Mouse (Mus musculus) right cerebral cortex, postnatal 14 days (tissue): ENCODE results near the gene Serpinf1.
"Not testable (repeated sequence)": the region's sequence is repeated elsewhere in the genome, so short reads cannot be mapped to it uniquely, and the experiment has no call there.

Source experiments
- DNase-seq: peaks from one replicate; pipeline ENCODE4 v3.0.0; 2022

Gene Serpinf1

DNA sequence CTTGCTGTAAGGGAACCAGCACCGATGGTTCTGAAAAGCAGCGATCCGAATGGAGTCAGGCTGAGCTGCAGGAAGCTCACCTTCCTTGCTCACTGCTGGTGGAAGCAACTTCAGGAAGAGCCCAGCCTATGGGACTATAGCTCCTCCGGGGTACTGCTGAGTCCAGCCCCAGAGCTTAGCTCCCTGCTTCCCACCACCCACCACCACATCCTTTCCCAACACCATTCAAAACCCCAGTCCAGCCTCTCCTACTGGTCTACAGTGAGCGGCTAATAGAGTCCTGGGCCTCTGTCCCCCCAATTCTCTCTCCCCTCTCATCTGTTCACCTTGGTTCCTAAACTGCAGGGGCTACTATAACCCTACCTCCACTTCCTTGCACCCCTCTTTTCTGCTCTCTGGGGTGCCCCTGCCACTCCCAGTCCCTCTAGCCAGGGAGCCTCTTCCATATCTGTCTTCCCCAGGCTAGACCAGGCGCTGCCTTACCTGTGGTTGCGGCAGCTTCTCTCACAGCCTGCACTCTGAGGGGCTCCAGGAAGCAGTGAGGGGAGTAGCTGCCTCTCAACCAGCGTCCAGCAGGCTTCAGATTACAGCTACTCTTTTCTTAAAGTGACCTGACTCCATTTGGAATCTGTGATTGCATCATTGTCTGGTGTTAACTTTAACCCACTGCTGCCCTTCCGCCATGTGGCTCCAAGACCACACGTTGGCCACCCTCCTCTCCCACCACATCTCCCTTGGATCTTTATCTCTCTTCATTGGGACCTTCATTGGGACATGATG is at the start of gene Serpinf1:
TSS of gene Serpinf1 (minus strand) at position 689 of the 780 bp plus-strand sequence.
- no peak for DNase-seq

DNA sequence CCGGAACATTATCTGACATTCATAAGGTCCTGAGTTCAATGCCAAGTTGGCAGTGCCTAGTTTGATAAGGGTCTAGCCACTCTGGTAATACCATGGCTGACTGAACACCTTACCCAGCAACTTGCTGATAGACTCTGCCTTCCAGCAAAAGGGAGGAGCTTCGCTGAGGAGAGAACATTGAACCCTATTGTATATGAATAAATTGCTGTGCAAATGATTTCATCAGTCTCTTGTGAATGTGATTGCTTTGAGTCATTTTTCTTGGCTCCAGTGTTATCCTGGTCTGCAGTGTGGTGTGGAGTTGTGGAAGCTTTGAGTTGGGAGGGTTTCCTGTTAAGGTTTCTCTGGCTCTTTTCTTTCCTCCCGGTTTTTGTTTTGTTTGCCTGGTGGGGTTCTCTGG is 48.2 kb upstream of the Serpinf1 start:
- DNase-seq: no peak

DNA sequence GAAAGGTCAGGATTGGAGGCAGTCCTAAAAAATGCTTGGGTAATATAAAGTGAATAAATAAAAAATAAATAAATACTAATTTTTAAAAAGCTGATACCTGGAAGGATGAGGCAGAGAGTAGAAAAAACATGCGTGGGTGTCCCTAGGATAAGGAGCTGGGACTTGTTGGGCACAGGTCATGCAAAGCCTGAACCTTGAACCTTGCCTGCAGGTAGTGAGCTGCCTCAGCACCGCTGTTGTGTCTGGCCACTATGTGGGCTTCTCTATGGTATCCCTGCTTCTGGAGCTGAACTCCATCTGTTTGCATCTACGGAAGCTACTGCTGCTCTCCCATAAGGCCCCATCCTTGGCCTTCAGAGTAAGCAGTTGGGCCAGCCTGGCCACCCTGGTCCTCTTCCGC is 46.8 kb upstream of the Serpinf1 start:
- no peak for DNase-seq

DNA sequence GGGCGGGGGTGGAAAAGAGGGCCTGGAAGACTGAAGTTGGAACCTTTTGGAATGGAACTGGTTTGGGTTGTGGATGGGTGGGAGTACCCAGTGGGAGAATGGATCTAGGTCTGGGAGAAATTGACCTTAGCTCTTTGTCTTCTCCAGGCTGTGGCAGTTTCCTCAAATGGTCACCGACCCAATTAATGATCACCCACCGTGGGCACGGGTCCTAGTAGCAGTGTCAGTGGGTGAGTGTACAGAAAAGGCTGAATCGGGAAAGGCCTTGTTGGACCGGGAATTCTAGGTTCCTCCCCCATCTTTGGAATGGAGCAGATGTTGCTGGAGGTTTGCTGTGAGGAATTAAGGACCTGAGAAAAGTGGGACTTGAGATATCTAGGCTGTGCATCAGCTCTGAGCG is 45.9 kb upstream of the Serpinf1 start:
- no peak for DNase-seq

DNA sequence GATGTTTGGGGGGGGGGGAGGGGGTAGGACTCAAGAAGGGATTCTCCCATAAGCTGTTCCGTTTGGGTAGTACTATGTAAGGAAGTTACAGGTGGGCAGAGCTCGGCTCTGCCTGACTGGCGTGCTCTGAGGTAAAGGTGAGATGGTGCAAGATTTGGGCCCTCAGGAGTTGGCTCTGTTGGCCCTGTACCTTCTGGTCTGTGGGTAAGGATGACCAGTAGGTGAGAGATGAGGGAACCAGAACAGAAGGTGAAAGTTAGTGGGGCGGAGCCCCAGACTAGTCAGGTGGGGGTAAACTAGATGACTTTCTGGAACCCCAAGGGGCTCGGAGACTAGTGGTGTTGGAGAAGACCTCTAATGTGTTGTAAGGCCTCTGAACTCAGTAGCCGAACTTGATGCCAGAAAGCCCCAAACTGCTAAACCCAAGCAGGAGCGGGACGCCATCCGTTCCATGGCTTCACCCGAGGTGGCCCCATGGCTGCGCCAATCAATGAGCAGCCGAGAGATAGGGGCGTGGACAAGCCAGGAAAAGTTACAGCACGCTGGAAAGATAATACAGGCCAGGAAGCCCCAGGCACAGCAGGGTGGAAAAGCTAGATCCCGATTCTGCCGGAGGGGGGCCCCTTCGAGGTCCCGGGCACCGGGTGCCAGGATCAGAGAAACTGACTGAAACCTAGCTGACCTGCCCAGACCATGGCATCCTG is 45.2 kb upstream of the Serpinf1 start:
- no peak for DNase-seq

DNA sequence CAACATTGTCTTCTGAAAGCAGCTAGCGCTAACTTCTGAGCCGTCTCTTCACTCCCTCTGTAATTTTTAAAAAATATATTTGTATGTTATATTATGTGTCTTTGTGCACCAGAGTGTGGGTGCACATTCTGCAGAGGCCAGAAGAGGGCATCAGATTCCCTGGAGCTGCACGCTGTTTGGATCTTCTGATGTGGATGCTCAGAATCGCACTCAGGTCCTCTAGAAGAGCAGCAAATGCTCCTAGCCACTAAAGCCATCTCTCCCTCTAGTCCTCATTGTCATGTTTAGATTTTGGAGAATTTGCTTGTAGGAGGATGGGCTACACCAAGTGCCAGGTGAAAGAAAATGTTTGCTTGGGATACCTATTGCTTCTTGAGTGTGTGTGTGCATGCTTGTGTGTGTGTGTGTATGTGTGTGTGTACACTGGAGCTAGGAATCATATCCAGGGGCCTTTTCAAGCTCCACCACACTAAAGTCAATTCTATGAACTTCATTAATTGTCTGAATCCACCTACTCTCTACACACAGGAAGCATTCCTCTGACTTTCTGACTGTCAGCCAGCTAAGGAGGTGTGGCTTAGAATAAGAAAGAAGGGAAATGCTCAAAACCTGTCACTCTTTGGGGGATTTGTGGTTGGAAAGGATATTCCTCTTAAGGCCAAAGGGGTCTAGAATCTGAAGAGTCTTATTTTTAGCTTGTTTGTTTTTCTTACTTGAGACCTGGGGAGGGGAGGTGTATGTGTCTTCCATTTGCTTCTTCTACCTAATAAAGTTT is 44.4 kb upstream of the Serpinf1 start:
- DNase-seq: no peak

DNA sequence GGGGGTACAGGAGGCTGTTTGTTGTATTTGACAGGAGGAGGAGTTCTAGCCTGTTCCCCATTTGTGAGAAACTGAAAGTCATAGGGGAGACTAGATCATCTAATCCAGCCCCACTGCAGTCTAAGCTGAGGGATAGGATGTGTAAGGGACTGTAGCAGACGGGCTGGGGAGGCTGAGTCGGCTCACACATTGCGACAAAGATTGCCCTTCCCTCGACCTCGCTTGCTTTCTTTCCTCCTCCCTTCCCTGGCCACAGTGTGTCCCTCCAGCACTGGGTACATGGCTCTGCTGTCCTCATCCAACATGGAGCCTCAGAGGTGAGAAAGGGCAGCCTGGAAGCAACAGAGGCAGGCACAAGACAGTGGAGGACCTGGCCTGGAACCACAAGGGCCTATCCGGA is 42.5 kb upstream of the Serpinf1 start:
- DNase-seq: no peak

DNA sequence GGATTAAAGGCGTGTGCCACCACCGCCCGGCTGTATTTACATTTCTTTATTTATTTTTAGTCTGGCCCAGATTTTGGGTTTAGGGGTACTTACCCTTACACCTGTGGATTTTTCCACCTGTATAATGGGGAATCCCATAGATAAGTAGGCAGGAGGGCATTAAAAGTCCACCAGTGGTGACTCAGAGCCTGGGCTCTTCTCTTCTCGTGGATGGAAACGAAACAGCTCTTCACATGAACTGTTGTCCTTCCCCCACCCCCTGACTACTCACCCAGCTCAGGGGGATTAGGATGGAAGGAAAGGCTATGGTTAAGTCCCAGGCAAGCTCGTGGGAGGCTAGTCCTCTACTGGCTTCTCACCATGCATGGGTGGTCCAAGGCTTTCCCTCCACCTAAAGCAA is 41.9 kb upstream of the Serpinf1 start:
- no peak for DNase-seq

DNA sequence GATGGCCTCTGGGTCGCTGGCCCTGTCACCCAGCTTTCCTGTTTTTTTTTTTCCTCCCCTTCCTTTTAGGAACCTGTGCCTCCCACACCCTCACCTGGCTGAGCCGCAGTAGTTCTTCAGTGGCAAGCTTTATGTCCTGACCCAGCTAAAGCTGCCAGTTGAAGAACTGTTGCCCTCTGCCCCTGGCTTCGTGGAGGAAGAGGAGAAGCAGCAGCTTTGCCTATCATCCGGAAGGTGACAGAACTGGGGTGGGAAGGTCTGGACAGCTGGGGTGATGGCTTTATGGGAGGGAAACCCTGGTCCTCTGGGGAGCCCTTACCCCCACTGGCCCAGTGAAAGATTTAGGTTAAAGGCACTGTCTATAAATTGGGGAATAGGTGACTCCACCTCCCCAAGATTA is 41.1 kb upstream of the Serpinf1 start:
- no peak for DNase-seq

DNA sequence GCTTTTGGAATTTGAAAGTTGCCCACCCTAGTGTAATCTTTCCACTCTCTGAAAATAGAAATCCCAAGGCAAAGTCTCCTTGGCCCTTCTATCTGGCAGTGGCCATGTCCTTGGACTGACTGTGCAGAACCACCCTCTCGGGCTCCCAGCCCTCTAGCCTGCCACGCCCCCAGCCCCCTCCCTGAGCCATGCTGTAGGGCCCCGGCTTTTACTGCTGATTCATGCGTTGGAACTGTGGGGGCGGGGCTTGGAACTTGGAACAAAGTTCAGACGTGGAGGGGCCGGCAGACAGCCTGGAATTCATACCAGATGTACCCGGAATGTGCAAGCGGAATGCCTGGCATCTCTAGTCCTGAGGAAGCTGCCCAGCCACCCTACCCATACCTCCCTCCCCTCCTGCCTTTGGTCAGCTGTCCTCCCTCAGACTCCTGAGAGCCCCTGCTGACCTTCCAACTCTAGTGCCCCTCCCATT is 40.4 kb upstream of the Serpinf1 start:
- peak; percentile 74 for DNase-seq

DNA sequence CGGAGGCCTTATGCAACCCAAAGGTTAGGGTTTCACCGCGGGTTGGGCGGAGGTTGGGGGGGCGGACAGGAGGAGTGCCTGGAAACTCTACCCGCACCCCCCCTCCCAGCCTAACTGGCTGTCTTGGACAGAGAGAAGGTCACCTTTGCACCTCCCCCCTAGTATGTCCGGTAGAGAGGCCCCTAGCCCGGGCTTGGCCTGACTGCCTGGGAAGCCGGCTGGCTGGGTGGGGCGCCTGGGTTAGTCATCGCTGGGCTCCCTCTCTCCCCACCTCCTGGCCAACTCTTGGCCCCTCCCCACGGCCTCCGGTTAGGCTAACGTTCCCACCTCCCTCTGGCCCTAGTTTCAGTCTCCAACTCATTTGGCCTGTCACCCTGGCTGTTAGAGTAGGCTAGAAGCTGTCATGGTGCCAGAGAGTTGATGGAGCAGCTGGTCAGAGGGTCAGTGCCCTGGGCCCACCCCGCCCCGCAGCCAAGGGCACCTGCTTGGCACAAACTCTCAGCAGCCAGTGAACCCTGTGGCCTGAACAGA is 39.8 kb upstream of the Serpinf1 start:
- no peak for DNase-seq

DNA sequence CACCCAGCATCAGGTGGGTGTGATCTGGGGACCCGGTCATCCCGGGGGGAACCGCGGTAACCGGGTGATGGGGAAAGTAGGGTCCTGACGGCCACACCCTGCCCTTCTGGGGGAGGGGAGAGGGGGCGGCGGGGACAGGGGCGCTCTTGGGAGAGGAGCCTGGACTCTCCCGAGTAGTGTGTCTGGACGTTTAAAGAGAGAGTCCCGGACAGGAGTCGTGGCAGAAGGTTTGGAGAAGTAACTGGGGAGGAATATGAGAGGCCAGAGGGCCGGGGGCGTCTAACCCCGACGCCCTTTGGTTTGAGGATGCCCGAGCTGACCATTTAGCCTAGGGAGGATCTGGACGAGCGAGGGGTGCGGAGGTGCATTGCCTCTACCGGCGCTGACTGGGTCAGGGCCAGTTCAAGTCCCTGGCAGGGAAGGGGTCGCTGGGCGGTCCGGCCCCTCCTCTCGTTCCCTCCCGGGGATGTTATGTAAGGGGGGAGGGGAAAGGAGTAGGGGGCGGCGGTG is 39.3 kb upstream of the Serpinf1 start:
- DNase-seq: peak; percentile 48

DNA sequence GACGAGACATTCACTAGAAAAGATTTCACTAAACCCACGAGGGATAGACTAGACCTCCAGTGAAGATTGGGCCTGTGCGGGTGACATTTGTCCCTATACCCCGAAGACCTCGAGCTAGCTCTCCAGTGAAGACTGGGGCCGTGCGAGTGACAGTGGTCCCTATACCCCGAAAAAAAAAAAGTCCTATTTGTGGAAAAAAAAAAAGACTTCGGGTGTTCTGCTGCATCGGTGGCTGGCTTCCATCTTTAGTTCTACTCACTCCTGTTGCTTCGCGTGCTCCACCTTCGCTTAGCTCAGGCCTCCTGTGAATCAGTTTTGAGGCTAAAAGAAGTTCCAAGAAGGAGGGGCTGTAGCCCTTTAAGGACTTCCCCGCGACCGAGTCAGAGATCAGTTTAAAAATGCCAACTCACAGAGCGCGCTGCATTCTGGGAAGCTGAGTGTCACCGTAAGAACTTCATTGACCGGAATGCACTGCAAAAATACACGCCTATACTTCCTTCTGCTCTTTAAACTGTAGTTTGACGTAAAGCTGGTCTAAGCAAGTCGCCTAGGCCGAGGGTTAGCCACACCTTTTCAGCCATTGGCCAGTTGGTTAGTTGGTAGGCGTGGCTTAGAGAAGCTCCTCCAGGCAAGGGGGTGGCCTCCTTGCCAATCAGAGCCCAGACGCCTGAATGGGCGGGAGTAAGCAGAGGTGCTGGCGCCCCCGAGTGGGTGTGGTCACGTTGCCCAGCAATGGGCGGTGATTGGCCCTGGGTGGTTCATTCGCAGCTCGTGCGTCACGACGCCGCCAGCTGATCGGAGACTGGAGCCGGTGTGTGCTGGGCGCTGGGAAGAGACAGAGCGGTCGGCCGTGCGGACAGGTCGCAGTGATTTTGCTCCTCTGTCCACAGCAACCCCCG is 38.6 kb upstream of the Serpinf1 start, which contains the start of gene Tlcd2:
TSS of gene Tlcd2 (plus strand) at position 872 of the 899 bp plus-strand sequence.
- peak; percentile 99 for DNase-seq

DNA sequence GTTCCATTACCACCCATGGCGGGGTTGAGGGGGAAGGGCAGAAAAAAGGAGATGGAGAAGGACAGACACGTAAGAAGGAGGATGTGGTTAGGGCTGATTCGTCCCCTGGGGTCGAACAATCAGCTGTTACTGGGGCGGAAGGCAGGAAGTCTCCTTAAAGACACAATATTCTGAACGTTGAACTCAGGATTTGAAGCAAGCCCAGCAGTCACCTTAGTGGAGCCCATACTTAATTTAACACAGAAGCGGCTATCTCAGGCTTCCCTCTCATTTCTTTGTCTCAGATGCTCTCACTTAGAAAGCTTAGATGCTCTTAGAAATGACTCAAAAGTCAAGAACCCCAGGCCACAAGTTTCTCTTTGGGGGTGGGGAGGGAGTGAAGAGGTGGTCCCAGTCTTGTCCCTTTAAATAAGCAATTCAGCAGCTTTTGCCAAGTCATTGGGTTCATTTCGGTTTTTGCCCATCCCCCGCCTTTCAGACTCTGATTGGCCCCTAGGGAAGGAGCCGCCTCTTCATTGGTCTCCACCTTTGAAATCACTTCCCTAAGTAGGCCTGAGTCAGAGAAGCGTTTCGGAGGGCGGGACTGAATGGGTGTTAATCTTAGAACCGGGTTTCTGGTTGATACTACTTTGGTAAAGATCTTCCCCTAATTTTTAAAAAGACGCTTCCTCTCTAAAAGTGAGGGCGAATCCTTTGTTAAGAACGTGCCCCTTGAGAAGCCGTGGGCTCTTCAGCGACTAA is 37.8 kb upstream of the Serpinf1 start:
- peak; percentile 87 for DNase-seq

DNA sequence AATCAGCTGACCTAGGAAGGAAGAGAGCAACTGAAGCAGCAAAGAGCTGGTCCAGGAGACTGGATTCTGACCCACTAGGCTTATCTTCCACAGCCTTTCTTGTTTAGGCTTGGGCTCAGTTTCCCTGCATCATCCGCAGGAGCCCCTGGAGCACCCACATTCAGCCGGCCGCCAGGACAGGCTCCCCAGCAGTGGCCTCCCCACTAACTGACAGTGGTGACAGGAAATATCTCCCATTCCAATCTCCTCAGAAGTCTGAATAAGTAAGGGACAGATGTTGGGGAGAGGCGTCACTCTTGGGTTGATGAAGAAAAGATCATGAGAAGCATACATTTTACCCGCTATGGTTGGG is 37.2 kb upstream of the Serpinf1 start:
- no peak for DNase-seq

DNA sequence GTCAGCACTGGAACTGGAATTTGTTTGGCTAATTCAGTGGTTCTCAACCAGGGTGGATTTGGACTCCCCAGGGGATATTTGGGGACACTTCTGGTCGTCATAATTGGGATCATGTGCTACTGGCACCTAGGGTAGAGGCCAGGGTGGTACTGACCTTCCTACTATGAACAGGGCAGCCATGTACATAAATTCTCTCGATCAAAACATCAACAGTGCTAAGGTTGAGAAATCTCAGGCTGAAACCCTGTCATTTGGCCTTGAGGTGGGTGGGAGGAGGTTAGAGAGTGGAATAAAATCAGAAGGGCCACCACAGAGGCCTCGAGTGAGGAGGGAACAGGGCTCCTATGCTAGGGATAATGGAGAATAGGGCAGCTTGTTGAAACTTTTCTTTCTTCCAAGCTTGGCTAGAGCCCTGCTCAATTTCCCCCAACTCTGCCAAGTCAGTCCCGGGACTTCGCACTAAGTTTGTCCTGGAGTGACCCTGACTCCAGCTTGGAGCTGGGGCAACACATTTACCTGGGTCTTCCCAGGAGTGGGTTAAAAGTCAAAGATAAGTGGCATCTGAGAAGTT is 36.7 kb upstream of the Serpinf1 start:
- no peak for DNase-seq

DNA sequence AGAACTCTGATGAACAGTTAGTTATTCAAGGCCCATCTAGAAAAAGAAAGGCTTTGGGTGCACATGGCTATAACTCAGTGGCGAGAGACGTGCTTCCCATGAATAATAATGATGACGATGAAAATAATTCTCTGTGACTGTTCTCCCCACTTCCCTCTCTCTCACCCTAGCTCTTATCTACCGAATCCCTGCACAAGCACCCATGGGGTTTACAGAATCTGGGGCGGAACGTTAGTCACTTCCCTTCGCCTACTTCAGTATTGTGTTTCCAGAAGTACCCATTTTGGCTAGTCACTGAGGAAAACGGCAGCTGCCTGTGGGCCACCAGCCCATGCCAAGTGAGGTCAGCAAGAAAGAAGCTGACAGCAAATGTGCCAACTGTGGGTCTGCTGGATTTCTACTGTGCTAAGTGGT is 36.1 kb upstream of the Serpinf1 start:
- DNase-seq: no peak

DNA sequence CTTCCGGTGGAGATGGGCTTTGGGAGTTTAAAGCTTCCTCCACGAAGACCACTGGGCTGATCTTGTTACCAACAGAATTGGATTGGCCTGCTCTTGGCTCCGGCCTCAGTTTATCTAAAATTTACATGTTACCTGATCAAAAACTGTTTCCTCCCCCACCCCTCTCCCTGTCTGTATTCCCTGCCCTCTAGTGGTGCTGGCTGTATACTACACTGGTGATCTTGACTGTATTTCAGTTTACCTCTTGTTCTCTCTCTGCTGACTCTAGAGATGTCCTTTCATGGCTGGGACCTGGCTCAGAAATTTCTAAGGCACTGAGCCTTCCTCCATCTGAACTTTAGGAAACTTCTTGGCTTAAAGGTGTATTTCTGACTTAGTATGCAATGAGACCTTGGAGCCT is 35.7 kb upstream of the Serpinf1 start:
- DNase-seq: no peak

DNA sequence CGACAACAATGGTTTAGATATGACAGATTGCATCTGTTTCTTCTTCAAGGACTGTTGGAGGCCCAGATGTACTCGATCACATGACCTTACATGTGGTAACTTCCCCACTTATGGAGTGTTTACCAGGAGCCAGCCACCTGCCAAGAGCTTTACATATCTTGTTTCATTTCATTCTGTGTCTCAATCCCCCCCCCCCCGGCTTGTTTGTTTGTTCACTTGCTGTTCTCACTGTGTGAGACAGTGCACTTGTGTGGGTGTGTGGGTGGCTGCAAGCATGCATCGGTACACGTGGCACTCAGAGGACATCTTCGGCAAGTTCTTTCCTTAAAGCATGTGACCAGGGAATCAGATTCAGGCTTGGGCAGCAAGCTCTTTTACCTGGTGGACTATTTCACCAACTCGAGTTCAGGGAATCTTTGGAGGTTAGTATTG is 34.0 kb upstream of the Serpinf1 start:
- no peak for DNase-seq

DNA sequence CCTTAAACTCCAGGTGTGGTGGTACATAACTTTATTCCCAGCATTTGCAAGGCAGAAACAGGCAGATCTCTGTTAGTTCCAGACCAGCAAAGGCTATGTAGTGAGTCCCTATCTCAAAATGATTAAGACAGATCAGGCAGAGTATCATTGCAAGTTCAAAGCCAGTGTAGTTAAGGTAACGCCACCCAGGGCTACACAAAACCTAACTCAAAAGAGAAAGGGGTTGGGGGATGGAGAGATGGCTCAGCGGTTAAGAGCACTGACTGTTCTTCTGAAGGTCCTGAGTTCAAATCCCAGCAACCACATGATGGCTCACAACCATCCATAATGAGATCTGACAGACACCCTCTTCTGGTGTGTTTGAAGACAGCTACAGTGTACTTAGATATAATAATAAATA is 33.5 kb upstream of the Serpinf1 start:
- not testable (repeated sequence) for DNase-seq
